Mouse (Mus musculus): ENCODE data around the gene Gimap3. TPM values are rescaled to one million over a fixed set of nuclear protein-coding genes. Genes with fewer than 3 reads are reported as not detected.

Gimap3 gene
- 0.05 TPM in 2 replicates for polyA plus RNA-seq (2012; rRNA removed)

DNA sequence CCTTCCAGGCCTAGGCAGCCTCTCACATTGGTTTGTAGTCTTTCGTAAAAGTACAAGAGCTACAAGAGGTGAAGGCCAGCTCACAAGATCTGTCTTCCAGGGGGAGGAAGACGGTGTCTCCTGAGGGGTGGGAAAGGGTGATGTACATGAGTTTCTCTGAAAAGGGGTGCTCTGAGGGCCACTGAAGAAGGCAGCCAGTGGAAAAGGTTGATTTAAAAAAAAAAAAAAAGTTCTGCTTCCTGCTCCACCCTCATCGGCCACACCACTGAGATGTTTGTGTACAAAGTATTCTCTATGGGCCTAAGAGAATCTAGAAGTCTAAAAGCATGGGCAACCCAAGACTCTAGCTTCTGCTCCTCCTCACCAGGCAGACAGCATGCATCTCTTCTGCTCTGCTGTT, at the start of gene Gimap3:
Gene Gimap3 (minus strand): TSS at position 156 of the 400 bp plus-strand sequence.

GRCm38 (mm10) chr6:48745959-48746889, 24.4 kb downstream of the Gimap3 start, which contains the start of gene Gimap5:
Gene Gimap5 (plus strand): TSS chr6:48746197.

DNA sequence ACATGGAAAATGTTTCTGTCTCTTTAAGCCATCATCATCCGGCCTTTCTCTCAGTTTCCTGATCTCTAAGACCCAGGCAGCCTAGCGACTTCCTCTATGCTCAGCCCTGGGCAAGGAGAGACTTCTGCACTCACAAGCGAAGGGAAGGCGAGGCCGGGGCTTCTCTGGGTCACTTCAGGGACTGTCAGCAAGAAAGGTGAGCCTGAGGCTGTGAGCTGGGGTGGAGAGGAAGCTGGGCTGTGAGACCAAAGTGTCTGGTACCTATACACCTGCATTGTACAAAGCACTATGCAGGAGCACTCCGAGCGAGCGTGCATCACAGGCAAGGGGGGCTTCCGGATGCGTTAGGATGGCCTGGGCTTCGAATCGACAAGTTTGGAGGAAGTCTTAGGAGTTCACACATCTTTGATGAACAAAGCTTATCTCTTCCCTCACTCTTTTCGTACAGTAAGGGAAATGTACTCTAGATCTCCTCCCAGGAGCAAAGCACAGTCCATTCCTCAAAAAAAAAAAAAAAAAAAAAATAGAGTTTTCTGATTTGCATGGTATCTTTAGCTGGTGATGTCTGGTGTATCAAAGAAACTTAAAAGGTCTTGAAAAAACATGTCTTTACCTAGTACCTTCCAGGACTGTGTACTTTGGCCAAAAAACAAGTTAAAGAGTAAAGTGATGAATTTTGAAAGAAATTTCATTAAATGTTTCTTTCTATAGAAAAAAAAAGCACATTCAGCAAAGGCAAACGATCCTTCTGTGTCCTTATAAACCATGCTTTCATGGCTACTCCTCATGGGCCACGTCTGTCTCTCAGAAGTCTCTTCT, 31.5 kb downstream of the Gimap3 start, which contains the start of gene Gimap1:
Gene Gimap1 (plus strand): TSS at position 94 of the 819 bp plus-strand sequence.

DNA sequence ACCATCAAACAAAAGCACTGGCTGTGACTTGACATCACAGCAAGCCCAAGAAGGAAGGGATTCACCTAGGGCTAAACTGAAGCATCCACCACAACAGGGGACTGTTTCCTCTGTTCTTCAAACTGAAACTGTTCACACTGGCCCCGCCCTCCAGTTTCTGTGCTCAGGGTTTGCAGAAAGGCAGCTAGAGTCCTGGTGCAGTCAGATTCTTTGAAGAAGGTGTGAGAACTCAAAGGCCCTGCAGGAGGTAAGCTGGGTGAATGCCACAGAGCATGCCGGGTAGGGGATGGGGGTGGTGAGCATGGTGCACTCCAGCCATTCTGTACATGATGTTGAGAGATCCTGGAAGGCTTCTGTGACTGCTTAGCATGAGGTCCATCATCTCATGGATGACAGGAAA, 52.2 kb downstream of the Gimap3 start, which contains the start of the genes Gm28053 and Gimap7:
Gene Gm28053 (plus strand): TSS at position 153 of the 400 bp plus-strand sequence.
Gene Gimap7 (plus strand): TSS at position 167 of the 400 bp plus-strand sequence.

Other genes starting within 250 kb of the Gimap3 start
- 0.75 and 0.96 TPM in 2 replicates for gene Atp6v0e2, start 233.2 kb downstream of the Gimap3 start, polyA plus RNA-seq (2012; rRNA removed)
- 2.5 and 2.8 TPM in 2 replicates for gene Lrrc61, start 216.1 kb downstream of the Gimap3 start, polyA plus RNA-seq (2012; rRNA removed)
- gene Rarres2, start 198.1 kb downstream of the Gimap3 start, polyA plus RNA-seq (2012; rRNA removed): 12.1 and 13.8 TPM in 2 replicates
- gene Gm45021, start 181.2 kb downstream of the Gimap3 start, polyA plus RNA-seq (2012; rRNA removed): 0.41 TPM in 1 of 2 replicates, not detected in the other
- 5.9 and 6.6 TPM in 2 replicates for gene Repin1, start 177.0 kb downstream of the Gimap3 start, polyA plus RNA-seq (2012; rRNA removed)
- gene Gm44965, start 176.9 kb downstream of the Gimap3 start, polyA plus RNA-seq (2012; rRNA removed): not detected in 2 replicates
- gene Zfp775, start 168.8 kb downstream of the Gimap3 start, polyA plus RNA-seq (2012; rRNA removed): 0.93 and 1.00 TPM in 2 replicates
- 0.24 and 0.33 TPM in 2 replicates for gene AI854703, start 144.1 kb downstream of the Gimap3 start, polyA plus RNA-seq (2012; rRNA removed)
- 1.4 and 1.7 TPM in 2 replicates for gene Gimap8, start 123.6 kb downstream of the Gimap3 start, polyA plus RNA-seq (2012; rRNA removed)
- gene Gimap9, start 94.7 kb downstream of the Gimap3 start, polyA plus RNA-seq (2012; rRNA removed): 8.1 and 8.4 TPM in 2 replicates
- gene Gimap4, start 86.3 kb downstream of the Gimap3 start, polyA plus RNA-seq (2012; rRNA removed): 5.8 and 6.2 TPM in 2 replicates
- gene Gimap6, start 62.6 kb downstream of the Gimap3 start, polyA plus RNA-seq (2012; rRNA removed): 4.6 and 5.2 TPM in 2 replicates
- gene Gm28053, start 52.2 kb downstream of the Gimap3 start, polyA plus RNA-seq (2012; rRNA removed): 0.37 and 1.2 TPM in 2 replicates
- 0.06 TPM in 1 of 2 replicates, not detected in the other for gene Gimap7, start 52.2 kb downstream of the Gimap3 start, polyA plus RNA-seq (2012; rRNA removed)
- 1.4 and 1.7 TPM in 2 replicates for gene Gimap1, start 31.8 kb downstream of the Gimap3 start, polyA plus RNA-seq (2012; rRNA removed)
- gene Gimap5, start 24.7 kb downstream of the Gimap3 start, polyA plus RNA-seq (2012; rRNA removed): 1.7 TPM in 2 replicates
- 26.8 and 36.0 TPM in 2 replicates for gene Tmem176a, start 70.1 kb upstream of the Gimap3 start, polyA plus RNA-seq (2012; rRNA removed)
- 97.3 and 116 TPM in 2 replicates for gene Tmem176b, start 70.6 kb upstream of the Gimap3 start, polyA plus RNA-seq (2012; rRNA removed)
- 0.03 TPM in 1 of 2 replicates, not detected in the other for gene Aoc1, start 102.0 kb upstream of the Gimap3 start, polyA plus RNA-seq (2012; rRNA removed)
- not detected in 2 replicates for gene 1600015I10Rik, start 159.0 kb upstream of the Gimap3 start, polyA plus RNA-seq (2012; rRNA removed)
- gene Doxl2, start 204.1 kb upstream of the Gimap3 start, polyA plus RNA-seq (2012; rRNA removed): not detected in 2 replicates
- not detected in 2 replicates for gene Svs1, start 216.0 kb upstream of the Gimap3 start, polyA plus RNA-seq (2012; rRNA removed)

All from liver, embryonic 14 days (tissue).